Mouse (Mus musculus): ENCODE measurements around the gene Ryr2. TPM values are rescaled to one million over a fixed set of nuclear protein-coding genes. Genes with fewer than 3 reads are reported as not detected.

The Ryr2 gene
- polyA plus RNA-seq, 1 experiment, result not detected

DNA sequence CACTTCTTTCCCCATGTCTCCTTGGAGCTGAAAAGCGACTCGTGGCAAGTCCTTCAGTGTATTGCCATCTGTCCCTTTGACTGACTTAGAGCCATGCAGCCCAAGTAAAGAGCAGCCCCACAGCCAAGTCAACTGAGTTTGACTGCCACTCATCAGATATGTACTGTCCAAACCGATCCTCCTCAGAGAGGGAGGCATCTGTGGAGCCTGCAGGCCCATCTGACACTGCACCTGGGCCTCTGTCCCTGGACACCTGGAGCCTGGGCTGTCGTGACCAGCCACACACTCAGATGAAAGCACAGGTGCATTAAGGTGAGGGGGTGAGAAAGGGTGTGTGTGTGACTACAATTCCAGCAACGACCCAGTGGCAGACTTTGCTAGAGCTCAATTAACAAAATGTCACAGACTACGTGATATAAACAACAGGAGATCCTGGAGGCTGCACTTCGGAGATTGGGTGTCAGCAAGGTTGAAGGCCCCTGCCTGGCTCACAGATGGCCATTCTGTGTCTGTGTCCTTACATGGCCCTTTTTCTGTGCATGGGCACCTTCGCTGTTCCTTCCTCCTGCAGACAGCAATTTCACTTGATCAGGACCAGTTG, 63.8 kb downstream of the Ryr2 start:
- H3K4me3 ChIP-seq (ENCODE audit: insufficient read depth, low read length), result no peak overlapping the region
- TF ChIP-seq CTCF (IDR thresholded peaks at IDR 0.05; ENCODE audit: low read depth, low read length) (no peak), POLR2A (IDR thresholded peaks at IDR 0.05; ENCODE audit: borderline replicate concordance, low read depth, low read length) (no peak)
- H3K4me1 ChIP-seq (ENCODE audit: control insufficient read depth, insufficient read depth, low read length), result no peaks in the 10 kb centered on the region
- no peak overlapping the region for H3K27ac ChIP-seq (ENCODE audit: insufficient read depth, low read depth, low read length)

DNA sequence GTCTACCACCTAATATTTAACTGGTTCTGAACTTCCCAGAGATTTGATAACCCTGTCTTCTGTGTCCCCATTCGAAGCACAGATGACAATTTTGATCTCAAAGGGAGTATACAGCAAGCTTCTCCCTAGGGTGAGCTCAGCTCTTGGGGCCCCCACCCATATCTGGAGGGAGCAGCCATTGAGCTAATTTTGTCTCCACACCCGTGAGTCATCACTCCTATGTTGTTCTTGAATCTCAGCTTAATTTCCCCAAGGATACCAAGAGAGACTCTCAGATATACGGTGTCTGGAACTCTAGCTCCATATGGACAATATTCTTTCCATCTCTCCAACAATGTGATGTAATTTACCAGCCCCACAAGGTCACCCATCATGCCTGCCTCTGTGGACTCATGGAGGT, 66.8 kb downstream of the Ryr2 start:
- Histone ChIP-seq H3K27ac (ENCODE audit: insufficient read depth, low read depth, low read length) (no peak overlapping the region), H3K4me1 (ENCODE audit: control insufficient read depth, insufficient read depth, low read length) (no peaks in the 10 kb centered on the region), H3K4me3 (ENCODE audit: insufficient read depth, low read length) (no peak overlapping the region)
- TF ChIP-seq POLR2A (IDR thresholded peaks at IDR 0.05; ENCODE audit: borderline replicate concordance, low read depth, low read length), result no peak
- TF ChIP-seq CTCF (IDR thresholded peaks at IDR 0.05; ENCODE audit: low read depth, low read length), result no peak

GRCm38 (mm10) chr13:12038676-12039075, 68.1 kb downstream of the Ryr2 start:
- peaks cover 3% of the 10 kb centered on the region for H3K4me1 ChIP-seq (ENCODE audit: control insufficient read depth, insufficient read depth, low read length)
- H3K27ac ChIP-seq (ENCODE audit: insufficient read depth, low read depth, low read length), result no peak overlapping the region
- no peak overlapping the region for H3K4me3 ChIP-seq (ENCODE audit: insufficient read depth, low read length)
- TF ChIP-seq CTCF (IDR thresholded peaks at IDR 0.05; ENCODE audit: low read depth, low read length) (no peak), POLR2A (IDR thresholded peaks at IDR 0.05; ENCODE audit: borderline replicate concordance, low read depth, low read length) (no peak)

DNA sequence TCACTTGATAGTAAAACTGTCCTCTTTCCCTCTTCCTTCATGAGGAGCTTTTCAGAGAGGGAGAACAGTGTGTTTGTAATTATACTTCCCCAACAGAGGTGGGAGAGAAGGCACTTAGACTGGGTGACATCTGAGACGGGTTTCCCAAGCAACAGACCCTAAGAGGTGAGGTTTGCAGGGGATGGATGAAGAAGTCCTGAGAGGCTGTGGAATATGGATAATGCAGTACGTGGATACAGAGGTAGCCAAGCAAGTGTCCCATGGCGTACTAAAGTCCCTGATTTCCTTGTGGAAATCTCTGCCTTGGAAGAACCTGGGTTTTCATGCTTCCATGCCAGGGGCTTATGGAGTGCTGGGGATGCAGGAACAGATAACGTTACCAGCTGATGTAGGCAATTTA, 69.5 kb downstream of the Ryr2 start:
- no peak for TF ChIP-seq CTCF (IDR thresholded peaks at IDR 0.05; ENCODE audit: low read depth, low read length)
- TF ChIP-seq POLR2A (IDR thresholded peaks at IDR 0.05; ENCODE audit: borderline replicate concordance, low read depth, low read length), result no peak
- Histone ChIP-seq H3K4me3 (ENCODE audit: insufficient read depth, low read length) (no peak overlapping the region), H3K4me1 (ENCODE audit: control insufficient read depth, insufficient read depth, low read length) (peaks cover 3% of the 10 kb centered on the region), H3K27ac (ENCODE audit: insufficient read depth, low read depth, low read length) (no peak overlapping the region)

- TF ChIP-seq CTCF (IDR thresholded peaks at IDR 0.05; ENCODE audit: low read depth, low read length) (no peak), POLR2A (IDR thresholded peaks at IDR 0.05; ENCODE audit: borderline replicate concordance, low read depth, low read length) (no peak)
- no peak overlapping the region for H3K27ac ChIP-seq (ENCODE audit: insufficient read depth, low read depth, low read length)
Measured at GRCm38 (mm10) chr13:12036834-12037233, 69.9 kb downstream of the Ryr2 start.

GRCm38 (mm10) chr13:12033914-12034313, 72.8 kb downstream of the Ryr2 start:
- H3K4me3 ChIP-seq (ENCODE audit: insufficient read depth, low read length), result no peak overlapping the region
- H3K4me1 ChIP-seq (ENCODE audit: control insufficient read depth, insufficient read depth, low read length), result peaks cover 3% of the 10 kb centered on the region
- no peak for TF ChIP-seq CTCF (IDR thresholded peaks at IDR 0.05; ENCODE audit: low read depth, low read length)
- no peak for TF ChIP-seq POLR2A (IDR thresholded peaks at IDR 0.05; ENCODE audit: borderline replicate concordance, low read depth, low read length)
- no peak overlapping the region for H3K27ac ChIP-seq (ENCODE audit: insufficient read depth, low read depth, low read length)

More at GRCm38 (mm10) chr13:12036834-12037233, 69.9 kb downstream of the Ryr2 start:
- H3K4me1 ChIP-seq (ENCODE audit: control insufficient read depth, insufficient read depth, low read length), result peaks cover 3% of the 10 kb centered on the region
- no peak overlapping the region for H3K4me3 ChIP-seq (ENCODE audit: insufficient read depth, low read length)

DNA sequence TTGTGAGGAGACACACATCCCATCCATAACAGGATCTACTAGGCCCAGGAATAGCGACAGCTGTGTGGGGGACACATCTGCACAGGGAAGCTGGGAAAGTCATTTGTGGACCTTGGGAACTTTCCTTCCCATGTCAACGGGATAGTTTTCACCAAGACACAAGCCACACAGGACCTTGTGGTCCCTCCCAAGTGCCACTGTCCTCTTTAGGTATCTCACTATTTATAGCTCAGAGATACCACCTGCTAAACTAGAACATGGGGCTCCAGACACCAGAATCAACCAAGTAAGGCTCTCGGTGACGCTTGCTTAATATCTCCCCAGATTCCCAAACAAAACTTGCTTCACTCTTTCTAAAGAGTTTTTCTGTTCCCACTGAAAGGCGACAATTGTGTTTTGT, 73.5 kb downstream of the Ryr2 start:
- Histone ChIP-seq H3K27ac (ENCODE audit: insufficient read depth, low read depth, low read length) (no peak overlapping the region), H3K4me3 (ENCODE audit: insufficient read depth, low read length) (no peak overlapping the region), H3K4me1 (ENCODE audit: control insufficient read depth, insufficient read depth, low read length) (peaks cover 3% of the 10 kb centered on the region)
- no peak for TF ChIP-seq CTCF (IDR thresholded peaks at IDR 0.05; ENCODE audit: low read depth, low read length)
- TF ChIP-seq POLR2A (IDR thresholded peaks at IDR 0.05; ENCODE audit: borderline replicate concordance, low read depth, low read length), result no peak

- TF ChIP-seq POLR2A (IDR thresholded peaks at IDR 0.05; ENCODE audit: borderline replicate concordance, low read depth, low read length) (no peak), CTCF (IDR thresholded peaks at IDR 0.05; ENCODE audit: low read depth, low read length) (no peak)
Measured at GRCm38 (mm10) chr13:12029841-12030240, 76.9 kb downstream of the Ryr2 start.

GRCm38 (mm10) chr13:12029326-12029725, 77.4 kb downstream of the Ryr2 start:
- Histone ChIP-seq H3K4me3 (ENCODE audit: insufficient read depth, low read length) (no peak overlapping the region), H3K4me1 (ENCODE audit: control insufficient read depth, insufficient read depth, low read length) (peaks cover 8% of the 10 kb centered on the region), H3K27ac (ENCODE audit: insufficient read depth, low read depth, low read length) (no peak overlapping the region)
- TF ChIP-seq POLR2A (IDR thresholded peaks at IDR 0.05; ENCODE audit: borderline replicate concordance, low read depth, low read length), result no peak
- no peak for TF ChIP-seq CTCF (IDR thresholded peaks at IDR 0.05; ENCODE audit: low read depth, low read length)

More at GRCm38 (mm10) chr13:12029841-12030240, 76.9 kb downstream of the Ryr2 start:
- H3K4me1 ChIP-seq (ENCODE audit: control insufficient read depth, insufficient read depth, low read length), result peaks cover 8% of the 10 kb centered on the region
- no peak overlapping the region for H3K27ac ChIP-seq (ENCODE audit: insufficient read depth, low read depth, low read length)
- H3K4me3 ChIP-seq (ENCODE audit: insufficient read depth, low read length), result no peak overlapping the region

DNA sequence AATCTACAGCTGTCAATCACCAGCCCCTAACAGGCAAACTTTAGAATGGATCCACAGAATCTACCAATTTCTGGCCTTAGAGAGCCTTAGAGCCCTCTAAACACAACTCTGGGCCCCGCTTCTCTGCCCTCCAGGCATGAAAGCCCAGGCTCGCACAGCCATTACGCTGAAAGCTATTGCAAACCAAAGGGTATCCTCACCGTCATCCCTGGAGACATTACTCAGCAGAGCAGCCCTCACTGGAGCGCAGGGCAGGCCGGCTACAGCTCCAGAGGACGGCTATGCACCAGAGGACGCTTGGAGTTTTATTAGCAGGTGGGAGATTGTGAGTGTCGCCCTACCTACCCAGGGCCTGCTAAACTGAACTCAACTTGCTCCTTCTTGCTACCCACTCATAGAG, 88.7 kb downstream of the Ryr2 start:
- no peak overlapping the region for H3K4me3 ChIP-seq (ENCODE audit: insufficient read depth, low read length)
- no peaks in the 10 kb centered on the region for H3K4me1 ChIP-seq (ENCODE audit: control insufficient read depth, insufficient read depth, low read length)
- H3K27ac ChIP-seq (ENCODE audit: insufficient read depth, low read depth, low read length), result no peak overlapping the region
- TF ChIP-seq CTCF (IDR thresholded peaks at IDR 0.05; ENCODE audit: low read depth, low read length) (no peak), POLR2A (IDR thresholded peaks at IDR 0.05; ENCODE audit: borderline replicate concordance, low read depth, low read length) (no peak)

All from bone marrow macrophage, adult 2 months (primary cell).